Mouse (Mus musculus) heart, adult 10 weeks (tissue): ENCODE data around the gene Cd244a. TPM values are rescaled to one million over a fixed set of nuclear protein-coding genes. Genes with fewer than 3 reads are reported as not detected.

Source experiments
- polyA plus RNA-seq: library from polyadenylated mRNA; stranded (reverse); fragments of 350-450 nt; fragmentation: Illumina TruSeq; extraction: RNeasy Lipid Tissue Mini Kit (QIAGEN cat#74804); gene quantifications from one replicate; pipeline ENCODE4 v1.2.3, GENCODE M21; 2014; ENCODE audit warnings: low read depth, low replicate concordance

The Cd244a gene
- 0.45 TPM for polyA plus RNA-seq

DNA sequence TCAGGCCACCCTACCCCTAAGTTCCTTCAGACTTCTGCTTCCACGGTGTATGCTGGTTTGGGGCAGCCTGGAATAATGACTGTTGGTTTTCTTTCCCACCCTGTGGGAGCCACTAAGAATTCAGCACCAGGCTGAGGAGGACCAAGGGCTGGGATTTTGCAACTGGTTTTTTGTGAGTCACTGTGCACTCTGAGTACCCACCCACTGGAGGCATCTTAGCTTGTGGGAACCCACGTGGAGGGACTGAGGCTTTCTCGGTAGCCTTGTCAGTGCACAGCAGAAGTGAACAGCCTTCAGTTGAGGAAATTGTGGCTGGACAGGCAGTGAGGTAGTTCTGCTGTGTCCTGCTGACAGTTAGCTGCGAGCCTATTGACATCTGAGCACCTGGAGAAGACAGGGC, at the start of gene Cd244a:
TSS of gene Cd244a (plus strand) at position 296 of the 400 bp plus-strand sequence.

DNA sequence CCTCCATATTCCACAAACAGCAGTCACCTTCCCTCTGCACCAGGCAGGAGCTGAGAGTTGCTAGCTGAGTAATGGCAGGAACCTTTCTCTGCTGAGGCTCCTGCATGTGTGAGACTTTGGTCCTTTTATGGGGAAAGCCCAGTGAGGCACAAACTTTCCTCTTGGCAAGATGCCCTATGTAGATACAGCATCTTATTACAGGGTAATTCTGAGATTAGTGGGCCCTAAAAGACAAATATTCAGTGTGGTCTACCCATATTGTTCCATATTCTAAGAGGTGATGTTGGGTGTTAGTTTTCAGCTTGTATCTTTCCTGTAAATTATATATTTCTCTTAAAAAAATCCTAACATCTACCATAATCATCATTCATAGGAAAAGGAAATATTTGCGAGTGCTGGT, 23.8 kb upstream of the Cd244a start, which contains the start of gene Itln1:
TSS of gene Itln1 (minus strand) at position 101 of the 400 bp plus-strand sequence.

DNA sequence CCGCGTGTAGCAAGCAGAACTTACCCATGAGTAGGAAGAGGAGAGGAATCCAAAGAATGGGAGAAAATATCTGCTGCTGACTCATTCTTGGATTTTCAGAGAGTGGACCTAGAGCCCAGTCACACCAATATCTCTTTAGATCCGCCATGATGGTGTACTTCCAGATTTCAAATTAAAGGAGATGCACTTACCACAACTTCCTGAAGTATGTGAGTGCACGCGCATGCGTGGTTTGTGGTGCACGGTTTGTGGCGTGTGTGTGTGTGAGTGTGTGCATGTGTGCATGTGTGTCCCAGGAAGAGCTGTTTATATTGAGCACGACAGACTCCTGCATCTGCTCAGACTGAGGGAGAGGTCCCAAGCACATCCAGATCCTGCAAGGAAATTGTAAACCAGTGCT, 48.2 kb downstream of the Cd244a start, which contains the start of gene Ly9:
TSS of gene Ly9 (minus strand) at position 235 of the 400 bp plus-strand sequence.

DNA sequence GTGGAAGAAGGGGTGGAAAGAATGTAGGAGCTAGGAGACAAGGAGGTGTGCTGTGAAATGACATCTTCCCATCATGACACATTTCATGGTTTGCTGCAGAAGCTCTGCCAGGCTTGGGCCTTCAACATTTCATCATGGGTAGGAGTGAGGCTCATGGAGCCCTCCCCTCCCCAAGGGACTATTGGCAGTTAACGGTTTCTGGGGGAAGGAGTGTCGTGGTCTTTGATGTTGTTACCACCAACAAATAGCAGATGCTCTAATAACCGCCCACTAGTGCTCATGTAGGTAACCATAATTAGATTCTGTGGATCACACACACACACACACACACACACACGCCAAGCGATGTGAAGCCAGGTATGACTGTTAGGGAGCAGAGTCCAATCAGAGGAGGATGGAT, 93.7 kb downstream of the Cd244a start, which contains the start of gene Slamf7:
TSS of gene Slamf7 (minus strand) at position 302 of the 400 bp plus-strand sequence.

Other genes with a start within 250 kb of the Cd244a start
- gene Dedd, start 230.0 kb upstream of the Cd244a start, polyA plus RNA-seq, result 29.9 TPM
- gene Nit1, start 213.5 kb upstream of the Cd244a start, polyA plus RNA-seq, result 45.2 TPM
- 90.2 TPM for gene Pfdn2, start 213.5 kb upstream of the Cd244a start, polyA plus RNA-seq
- not detected for gene Klhdc9, start 198.4 kb upstream of the Cd244a start, polyA plus RNA-seq
- gene Nectin4, start 189.1 kb upstream of the Cd244a start, polyA plus RNA-seq, result 0.47 TPM
- gene Arhgap30, start 170.2 kb upstream of the Cd244a start, polyA plus RNA-seq, result 3.0 TPM
- 34.5 TPM for gene Usf1, start 147.9 kb upstream of the Cd244a start, polyA plus RNA-seq
- gene Tstd1, start 140.3 kb upstream of the Cd244a start, polyA plus RNA-seq, result 3.4 TPM
- 41.0 TPM for gene F11r, start 121.7 kb upstream of the Cd244a start, polyA plus RNA-seq
- 3.7 TPM for gene Alyref2, start 55.7 kb upstream of the Cd244a start, polyA plus RNA-seq
- not detected for gene Itln1, start 23.9 kb upstream of the Cd244a start, polyA plus RNA-seq
- gene Ly9, start 48.2 kb downstream of the Cd244a start, polyA plus RNA-seq, result 0.29 TPM
- 0.42 TPM for gene Slamf7, start 93.8 kb downstream of the Cd244a start, polyA plus RNA-seq
- gene Cd48, start 122.8 kb downstream of the Cd244a start, polyA plus RNA-seq, result 3.3 TPM
- gene Slamf1, start 207.9 kb downstream of the Cd244a start, polyA plus RNA-seq, result 0.31 TPM